Mouse (Mus musculus) liver, embryonic 16.5 days (tissue): ENCODE data around the gene Rffl. TPM values are rescaled to one million over a fixed set of nuclear protein-coding genes. Genes with fewer than 3 reads are reported as not detected.
A peak's percentile ranks its signal among the peaks of the same experiment; 100 is the strongest.

Experiments used
- ATAC-seq: fragments of 200-750 bp; cut with Nextera tagmentation; 2 replicates; pipeline ENCODE4 v1.8.0; 2017; ENCODE audit warnings: low read depth, mild to moderate bottlenecking, moderate number of reproducible peaks, moderate library complexity
- H3K27ac ChIP-seq: fragments of 300-500 bp; sonication (generic); 2 replicates; pipeline ENCODE4 v1.5.1; 2014; ENCODE audit warnings: mild to moderate bottlenecking, low read length
- H3K27me3 ChIP-seq: fragments of 300-500 bp; sonication (generic); 2 replicates; pipeline ENCODE4 v1.6.1; 2014; ENCODE audit warnings: low read depth, low read length, mixed read lengths; ENCODE audit not compliant: control insufficient read depth, insufficient read depth
- H3K36me3 ChIP-seq: fragments of 300-500 bp; sonication (generic); 2 replicates; pipeline ENCODE4 v1.6.1; 2014; ENCODE audit warnings: mild to moderate bottlenecking; ENCODE audit not compliant: control insufficient read depth, insufficient read depth
- H3K4me1 ChIP-seq: fragments of 300-500 bp; sonication (generic); 2 replicates; pipeline ENCODE4 v1.6.1; 2014; ENCODE audit warnings: low read depth, low read length, mixed read lengths; ENCODE audit not compliant: control insufficient read depth
- H3K4me2 ChIP-seq: fragments of 300-500 bp; sonication (generic); 2 replicates; pipeline ENCODE4 v1.6.1; 2014; ENCODE audit warnings: low read depth, low read length, mixed read lengths
- H3K4me3 ChIP-seq: fragments of 300-500 bp; sonication (generic); 2 replicates; pipeline ENCODE4 v1.5.1; 2014; ENCODE audit warnings: low read depth, mild to moderate bottlenecking, low read length
- H3K9ac ChIP-seq: fragments of 300-500 bp; sonication (generic); 2 replicates; pipeline ENCODE4 v1.6.1; 2014; ENCODE audit warnings: low read depth, low read length
- H3K9me3 ChIP-seq: fragments of 300-500 bp; sonication (generic); replicated peaks from 2 replicates; pipeline ENCODE4 v1.6.1; 2016; ENCODE audit warnings: low read length; ENCODE audit not compliant: control insufficient read depth
- WGBS: fragments of 180-500 bp; shearing (Covaris S2); extraction: QIAGEN DNeasy Blood & Tissue Kit; methylation state at CpG from one replicate; pipeline ENCODE4 v1.1.7; 2014; ENCODE audit not compliant: insufficient replicate concordance; 5-methylcytosine and 5-hydroxymethylcytosine counted together
- polyA plus RNA-seq: library from polyadenylated mRNA; unstranded; fragments of >200 nt; fragmentation: Nextera tagmentation; extraction: Ambion mirVana; gene quantifications from 2 replicates; pipeline ENCODE4 v1.2.1, GENCODE M21; 2015

Rffl gene
- polyA plus RNA-seq, 1 experiment from 2014 or later = 26.4 TPM

DNA sequence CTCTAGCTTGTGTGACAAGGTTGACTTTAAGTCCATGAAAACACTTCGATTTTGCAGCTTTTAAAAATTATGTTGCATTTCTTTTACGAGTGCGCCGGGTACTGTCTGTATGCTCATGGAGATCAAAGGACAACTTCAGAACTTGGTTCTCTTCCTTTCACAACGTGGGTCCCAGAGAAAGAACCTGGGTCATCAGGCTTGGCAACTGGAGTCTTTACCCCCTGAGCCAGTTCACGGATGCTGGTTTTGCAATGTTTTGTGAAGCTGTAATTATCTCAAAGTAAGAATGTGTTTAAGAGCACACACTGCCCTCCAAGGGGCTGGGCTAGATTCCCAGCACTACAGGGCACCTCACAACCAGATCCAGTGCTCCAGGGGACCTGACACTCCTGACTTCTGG lies 16.9 kb downstream of the Rffl start:
- WGBS = 78% methylated on average over 6 of the region's 6 CpGs
- Histone ChIP-seq H3K4me1 (peaks cover 83% of the 10 kb centered on the region), H3K27me3 (no peaks in the 10 kb centered on the region)

DNA sequence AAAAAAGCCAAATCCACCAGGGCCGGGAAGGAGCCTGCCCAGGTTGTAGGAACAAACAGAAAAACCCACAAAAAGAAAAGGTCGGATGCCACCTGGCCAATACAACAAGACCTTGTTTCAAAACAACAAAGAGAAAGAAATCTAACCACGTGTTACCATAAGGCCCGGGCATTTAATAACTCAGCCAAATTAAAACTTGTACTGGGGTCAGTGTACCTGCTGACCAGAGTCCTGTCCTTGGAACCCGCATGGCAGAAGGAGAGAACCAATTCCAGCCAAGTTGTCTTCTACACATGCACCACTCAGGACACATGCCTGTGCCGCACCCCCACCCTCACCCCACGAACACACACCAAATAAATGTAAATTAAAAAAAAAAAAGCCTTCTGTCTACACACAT lies 18.1 kb downstream of the Rffl start:
- Histone ChIP-seq H3K27ac (peak overlapping the region; percentile 58), H3K27me3 (no peaks in the 10 kb centered on the region), H3K4me1 (peaks cover 92% of the 10 kb centered on the region), H3K9ac (no peak overlapping the region), H3K9me3 (no peaks in the 10 kb centered on the region), H3K36me3 (no peaks in the 10 kb centered on the region), H3K4me2 (no peak overlapping the region), H3K4me3 (no peak overlapping the region)
- no peak for ATAC-seq
- WGBS = 86% methylated on average over 7 of the region's 7 CpGs

More for the DNA sequence above, 16.9 kb downstream of the Rffl start:
- H3K36me3 ChIP-seq = no peaks in the 10 kb centered on the region
- H3K4me2 ChIP-seq = no peak overlapping the region
- H3K27ac ChIP-seq = 0 out of 2 replicates have a peak overlapping the region, but pooled peaks have one; percentile 19
- no peak overlapping the region for H3K4me3 ChIP-seq
- no peak overlapping the region for H3K9ac ChIP-seq
- no peak for ATAC-seq
- H3K9me3 ChIP-seq = no peaks in the 10 kb centered on the region

DNA sequence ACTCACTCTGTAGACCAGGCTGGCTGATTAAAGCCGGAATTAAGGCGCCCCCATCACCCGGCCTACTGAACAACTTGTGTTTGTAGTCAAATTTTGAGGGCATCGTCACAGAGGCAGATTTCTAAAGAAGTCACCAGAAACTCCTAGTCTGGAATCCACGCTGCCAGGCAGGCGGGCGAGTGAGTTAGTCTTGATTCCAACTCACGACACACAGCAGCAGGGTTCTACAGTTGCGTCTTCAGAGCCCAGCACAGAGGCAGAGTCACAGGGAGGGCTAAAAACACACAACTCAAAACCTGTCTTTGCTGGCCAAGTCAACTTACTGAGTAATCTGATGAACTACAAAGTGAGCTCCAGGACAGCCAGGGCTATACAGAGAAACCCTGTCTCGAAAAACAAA lies 18.5 kb downstream of the Rffl start:
- H3K27me3 ChIP-seq = no peaks in the 10 kb centered on the region
- H3K9ac ChIP-seq = peak overlapping the region; percentile 4; the same call in 1 of the 2 replicates
- no peak for ATAC-seq
- WGBS = 80% methylated on average over 10 of the region's 10 CpGs
- no peaks in the 10 kb centered on the region for H3K9me3 ChIP-seq
- no peak overlapping the region for H3K4me2 ChIP-seq
- H3K36me3 ChIP-seq = no peaks in the 10 kb centered on the region
- H3K27ac ChIP-seq = peak overlapping the region; percentile 58
- H3K4me3 ChIP-seq = no peak overlapping the region
- H3K4me1 ChIP-seq = peaks cover 93% of the 10 kb centered on the region

DNA sequence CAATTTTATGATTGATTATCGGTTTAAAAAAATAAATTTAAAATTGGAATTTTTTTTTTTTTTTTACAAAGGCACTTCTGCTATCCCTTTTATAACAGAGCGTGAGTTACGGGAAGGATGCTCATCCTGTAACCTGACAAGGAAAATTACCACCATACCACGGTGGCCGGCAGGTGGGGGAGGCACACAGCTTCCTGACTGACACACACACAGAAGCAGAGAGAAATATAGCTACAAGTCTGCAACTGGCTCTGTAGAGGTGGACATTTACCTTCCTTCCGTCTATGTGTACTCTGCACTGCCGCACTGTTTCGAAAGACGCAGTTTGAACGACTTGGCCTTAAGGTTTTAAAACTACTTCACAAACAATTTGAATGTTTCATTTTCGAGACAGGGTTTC lies 18.9 kb downstream of the Rffl start:
- no peak for ATAC-seq
- H3K4me1 ChIP-seq = peaks cover 96% of the 10 kb centered on the region
- H3K9ac ChIP-seq = peak overlapping the region; percentile 4; the same call in 1 of the 2 replicates
- no peaks in the 10 kb centered on the region for H3K9me3 ChIP-seq
- no peaks in the 10 kb centered on the region for H3K27me3 ChIP-seq
- H3K27ac ChIP-seq = peak overlapping the region; percentile 58
- H3K4me2 ChIP-seq = 0 out of 2 replicates have a peak overlapping the region, but pooled peaks have one; percentile 34
- WGBS = 68% methylated on average over 11 of the region's 11 CpGs
- no peak overlapping the region for H3K4me3 ChIP-seq
- no peaks in the 10 kb centered on the region for H3K36me3 ChIP-seq

DNA sequence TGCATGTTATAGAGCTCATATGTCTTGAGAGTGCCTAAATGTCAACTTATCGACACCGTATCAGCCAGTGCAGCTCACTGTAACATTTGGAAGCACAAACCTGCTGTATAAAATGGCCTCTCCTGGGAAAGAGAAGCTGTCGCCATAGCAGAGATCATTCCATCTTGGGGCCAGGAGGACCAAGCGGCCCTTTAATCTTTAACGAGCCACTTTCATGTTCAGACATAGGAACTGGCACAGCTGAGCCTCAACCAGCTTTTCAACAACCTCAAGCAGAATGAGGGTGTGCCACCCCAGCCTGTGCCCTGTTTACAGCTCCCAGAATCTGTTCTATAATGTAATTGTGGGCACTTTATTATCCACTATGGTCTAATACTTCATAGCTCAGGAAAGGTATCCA lies 20.8 kb downstream of the Rffl start:
- ATAC-seq = no peak
- Histone ChIP-seq H3K4me2 (no peak overlapping the region), H3K9me3 (no peaks in the 10 kb centered on the region), H3K27me3 (no peaks in the 10 kb centered on the region), H3K36me3 (no peaks in the 10 kb centered on the region), H3K4me3 (no peak overlapping the region), H3K27ac (peak overlapping the region; percentile 57), H3K9ac (no peak overlapping the region), H3K4me1 (peaks cover 92% of the 10 kb centered on the region)
- WGBS = 72% methylated on average over 5 of the region's 5 CpGs

DNA sequence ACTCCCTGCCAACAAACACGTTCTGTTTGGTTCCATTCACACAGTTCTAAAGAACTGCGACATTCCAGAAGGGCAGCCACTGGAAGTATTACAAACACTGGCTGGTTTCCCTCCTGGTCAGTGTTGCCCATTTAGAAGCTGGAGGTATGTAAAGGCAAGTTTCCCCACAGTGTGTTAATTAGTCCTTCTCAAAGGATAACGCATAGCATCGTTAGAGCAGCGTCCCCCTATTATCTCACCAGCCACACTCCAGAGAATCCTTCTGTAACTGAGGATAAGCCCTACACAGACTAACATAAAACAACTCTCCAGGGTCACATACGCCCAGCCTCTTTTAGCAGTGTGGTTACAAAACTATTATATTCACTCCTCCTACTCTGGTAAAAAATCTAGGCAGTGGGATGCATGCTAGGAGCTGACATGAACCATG lies 23.4 kb downstream of the Rffl start:
- Histone ChIP-seq H3K27ac (peak overlapping the region; percentile 98), H3K27me3 (no peaks in the 10 kb centered on the region), H3K4me1 (peaks cover 78% of the 10 kb centered on the region), H3K9me3 (no peaks in the 10 kb centered on the region), H3K36me3 (no peaks in the 10 kb centered on the region), H3K4me2 (peak overlapping the region; percentile 84), H3K9ac (peak overlapping the region; percentile 49), H3K4me3 (peak overlapping the region; percentile 37)
- ATAC-seq = peak; percentile 80
- 23% methylated on average over 6 of the region's 6 CpGs for WGBS

DNA sequence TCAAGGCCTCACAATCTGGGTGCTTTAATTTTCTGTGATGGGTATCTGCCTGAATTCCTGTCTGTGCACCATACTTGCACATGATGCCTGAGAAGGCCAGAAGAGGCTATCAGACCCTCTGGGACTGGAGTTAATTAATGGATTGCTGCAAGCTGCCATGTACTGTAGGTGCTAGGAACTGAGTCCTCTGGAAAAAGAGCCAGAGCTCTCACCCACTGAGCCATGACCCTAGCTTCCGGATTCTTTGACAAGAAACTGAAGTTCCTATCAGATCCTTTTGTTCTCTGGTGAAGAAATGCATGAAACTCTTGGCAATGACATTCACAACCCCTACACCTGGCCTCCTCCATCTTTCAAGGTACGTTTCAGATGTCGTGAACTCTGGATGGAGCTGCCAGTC lies 24.1 kb downstream of the Rffl start:
- no peaks in the 10 kb centered on the region for H3K9me3 ChIP-seq
- ATAC-seq = no peak
- H3K27me3 ChIP-seq = no peaks in the 10 kb centered on the region
- H3K36me3 ChIP-seq = no peaks in the 10 kb centered on the region
- WGBS = 41% methylated on average over 3 of the region's 3 CpGs
- H3K4me3 ChIP-seq = peak overlapping the region; percentile 37; the same call in 1 of the 2 replicates
- peak overlapping the region; percentile 84 for H3K4me2 ChIP-seq
- H3K9ac ChIP-seq = peak overlapping the region; percentile 49
- peak overlapping the region; percentile 98 for H3K27ac ChIP-seq
- H3K4me1 ChIP-seq = peaks cover 72% of the 10 kb centered on the region

DNA sequence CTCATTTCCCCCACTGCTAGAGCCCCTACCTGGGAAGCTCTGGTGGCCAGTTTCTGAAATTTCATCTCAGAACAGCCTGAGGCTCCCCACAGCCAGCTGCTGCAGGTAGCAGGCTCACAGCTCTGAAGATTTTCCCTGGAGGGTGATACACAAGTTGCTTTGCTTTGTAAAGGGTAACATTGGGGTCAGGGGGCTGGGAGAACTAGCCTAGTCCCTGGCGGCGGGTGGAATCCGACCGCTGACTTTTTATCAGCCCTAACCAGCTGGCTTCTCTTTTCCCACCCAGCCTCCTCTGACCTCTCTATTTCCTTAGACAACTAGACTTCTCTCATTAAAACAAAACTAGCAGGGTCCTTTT lies 25.0 kb downstream of the Rffl start:
- WGBS = 0% methylated on average over 4 of the region's 4 CpGs
- Histone ChIP-seq H3K36me3 (no peaks in the 10 kb centered on the region), H3K4me3 (peak overlapping the region; percentile 67), H3K9ac (peak overlapping the region; percentile 84), H3K27me3 (no peaks in the 10 kb centered on the region), H3K4me2 (peak overlapping the region; percentile 84), H3K27ac (peak overlapping the region; percentile 98), H3K4me1 (peaks cover 68% of the 10 kb centered on the region), H3K9me3 (no peaks in the 10 kb centered on the region)
- ATAC-seq = peak; percentile 83

DNA sequence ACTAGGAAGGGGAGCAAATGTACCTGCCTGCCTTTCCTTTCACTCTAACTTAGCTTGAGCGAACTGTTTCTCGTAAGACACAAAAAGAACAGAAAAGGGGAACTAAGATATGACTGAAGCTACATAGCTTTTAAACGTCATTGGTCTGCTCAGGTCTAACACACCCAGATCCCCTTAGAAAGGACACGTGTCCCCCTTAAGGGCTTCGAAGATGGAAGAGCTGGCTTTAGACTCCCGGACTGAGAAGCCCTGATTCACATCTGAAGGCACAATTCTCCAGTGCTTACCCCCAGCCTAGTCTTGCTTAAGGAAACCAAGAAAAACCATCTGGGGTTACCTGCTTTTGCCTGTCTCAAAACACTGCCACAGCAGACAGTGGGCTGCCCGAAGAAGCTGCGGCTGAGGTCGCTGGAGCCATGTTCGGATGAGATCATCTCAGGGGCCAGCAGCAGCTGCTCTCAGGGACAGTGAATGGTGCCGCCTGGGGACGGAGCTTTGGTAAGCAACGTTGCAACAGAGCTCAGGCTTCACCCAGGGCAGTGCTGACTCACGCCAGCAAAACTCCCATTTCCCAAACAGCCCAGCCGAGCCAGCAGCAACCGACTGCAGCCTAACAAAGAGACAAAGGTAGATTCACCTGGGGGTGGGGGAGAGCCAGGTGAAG lies 25.5 kb downstream of the Rffl start:
- Histone ChIP-seq H3K4me1 (peaks cover 67% of the 10 kb centered on the region), H3K9ac (peak overlapping the region; percentile 84), H3K27ac (peak overlapping the region; percentile 98), H3K9me3 (no peaks in the 10 kb centered on the region), H3K27me3 (no peaks in the 10 kb centered on the region), H3K4me2 (peak overlapping the region; percentile 84), H3K36me3 (peaks cover 3% of the 10 kb centered on the region; the same call in 1 of the 2 replicates), H3K4me3 (peak overlapping the region; percentile 67)
- WGBS = 5% methylated on average over 16 of the region's 16 CpGs
- peak; percentile 89 for ATAC-seq
